Mouse (Mus musculus) myocyte (in vitro differentiated cells): ENCODE measurements at regions not wholly inside any gene's neighbourhood (a gene's known extent, or its start where the extent isn't known, plus 50 kb on each side); places are given as distances from the start of the nearest gene placed in this dataset.
A peak's percentile ranks its signal among the peaks of the same experiment; 100 is the strongest.

ENCODE experiments used
- H3K27me3 ChIP-seq: one replicate; pipeline ENCODE4 v1.6.1; 2011; ENCODE audit not compliant: control insufficient read depth, insufficient read depth, insufficient read length
- H3K36me3 ChIP-seq: one replicate; pipeline ENCODE4 v1.6.1; 2011; ENCODE audit not compliant: control insufficient read depth, insufficient read depth
- H3K4me2 ChIP-seq: one replicate; pipeline ENCODE4 v1.6.1; 2011; ENCODE audit warnings: low read depth, control low read depth
- H3K4me3 ChIP-seq: one replicate; pipeline ENCODE4 v1.5.1; 2011; ENCODE audit warnings: mild to moderate bottlenecking, control low read depth, moderate library complexity
- H3K79me2 ChIP-seq: one replicate; pipeline ENCODE4 v1.6.1; 2011; ENCODE audit not compliant: control insufficient read depth, insufficient read depth
- H3ac ChIP-seq: one replicate; pipeline ENCODE4 v1.6.1; 2011; ENCODE audit not compliant: control insufficient read depth, insufficient read length
- CEBPB ChIP-seq: IDR thresholded peaks from 2 replicates; pipeline ENCODE4 v1.6.1; 2011; ENCODE audit warnings: mild to moderate bottlenecking, moderate library complexity; ENCODE audit not compliant: poor library complexity, insufficient read depth, severe bottlenecking
- E2F4 ChIP-seq: IDR thresholded peaks from one replicate; pipeline ENCODE4 v1.6.1; 2011; ENCODE audit warnings: mild to moderate bottlenecking, control low read depth, moderate library complexity; ENCODE audit not compliant: insufficient read depth
- MAX ChIP-seq: IDR thresholded peaks from one replicate; pipeline ENCODE4 v1.6.1; 2011; ENCODE audit warnings: low read depth, mild to moderate bottlenecking, control low read depth
- MYOD1 ChIP-seq, 3 experiments: IDR thresholded peaks; one replicate each; pipeline ENCODE4 v1.6.1; 2011; ENCODE audit warnings: control low read depth in 2 of 3, low read depth in 2 of 3, mild to moderate bottlenecking in 2 of 3, moderate library complexity in 1 of 3; ENCODE audit not compliant: insufficient read length in 2 of 3, control insufficient read depth in 1 of 3
- MYOG ChIP-seq, 3 experiments: IDR thresholded peaks; one replicate each; pipeline ENCODE4 v1.6.1; 2011; ENCODE audit warnings: control low read depth in 2 of 3, low read depth in 2 of 3, mild to moderate bottlenecking in 2 of 3; ENCODE audit not compliant: insufficient read length in 2 of 3, control insufficient read depth in 1 of 3, insufficient read depth in 1 of 3
- POLR2A ChIP-seq: IDR thresholded peaks from one replicate; pipeline ENCODE4 v1.6.1; 2011; ENCODE audit warnings: low read depth, mild to moderate bottlenecking, control low read depth, moderate library complexity; ENCODE audit not compliant: insufficient read length
- POLR2AphosphoS2 ChIP-seq: IDR thresholded peaks from one replicate; pipeline ENCODE4 v1.6.1; 2011; ENCODE audit warnings: low read depth, control low read depth; ENCODE audit not compliant: insufficient read length
- REST ChIP-seq: IDR thresholded peaks from one replicate; pipeline ENCODE4 v1.6.1; 2011; ENCODE audit warnings: mild to moderate bottlenecking, control low read depth, moderate library complexity; ENCODE audit not compliant: insufficient read depth, insufficient read length
- SRF ChIP-seq: IDR thresholded peaks from one replicate; pipeline ENCODE4 v1.6.1; 2011; ENCODE audit warnings: low read depth; ENCODE audit not compliant: control insufficient read depth, insufficient read length
- TCF12 ChIP-seq: IDR thresholded peaks from one replicate; pipeline ENCODE4 v1.6.1; 2011; ENCODE audit warnings: mild to moderate bottlenecking, control low read depth; ENCODE audit not compliant: poor library complexity, insufficient read depth, severe bottlenecking
- TCF3 ChIP-seq: IDR thresholded peaks from one replicate; pipeline ENCODE4 v1.6.1; 2011; ENCODE audit warnings: low read depth, control low read depth; ENCODE audit not compliant: insufficient read length
- USF1 ChIP-seq: IDR thresholded peaks from one replicate; pipeline ENCODE4 v1.6.1; 2011; ENCODE audit warnings: low read depth, mild to moderate bottlenecking, control low read depth, moderate library complexity

GRCm38 (mm10) chr3:42211420-42211819, 469.0 kb downstream of the D3Ertd751e start:
- Histone ChIP-seq H3ac (no peak overlapping the region), H3K36me3 (no peaks in the 10 kb centered on the region), H3K4me3 (no peak overlapping the region), H3K27me3 (no peaks in the 10 kb centered on the region), H3K4me2 (no peak overlapping the region), H3K79me2 (no peaks in the 10 kb centered on the region)
- TF ChIP-seq POLR2A (no peak), REST (no peak)

DNA sequence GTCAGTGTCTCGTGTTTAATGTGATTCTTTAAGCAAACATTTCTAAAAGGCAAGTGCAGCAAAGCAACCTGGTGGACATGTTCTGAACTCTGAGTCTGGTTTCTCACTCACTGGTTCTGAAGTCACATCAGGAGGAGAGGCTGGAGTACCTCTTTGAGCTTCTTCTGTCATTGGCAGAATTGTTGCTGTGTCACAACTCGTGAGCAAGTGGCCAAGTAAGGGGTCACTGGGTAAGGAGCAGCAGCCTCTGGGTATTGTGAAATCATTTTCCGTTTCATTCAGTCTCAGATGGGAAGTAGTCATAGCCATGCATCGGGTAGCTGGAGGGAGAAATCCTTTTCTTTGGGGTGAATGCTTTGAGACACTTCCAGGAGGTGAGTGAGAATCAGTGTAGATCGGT, 470.0 kb downstream of the D3Ertd751e start:
- Histone ChIP-seq H3K27me3 (no peaks in the 10 kb centered on the region), H3K4me3 (no peak overlapping the region), H3K36me3 (no peaks in the 10 kb centered on the region), H3K79me2 (no peaks in the 10 kb centered on the region), H3K4me2 (no peak overlapping the region), H3ac (no peak overlapping the region)
- TF ChIP-seq MAX = no peak
- TF ChIP-seq SRF = no peak
- TF ChIP-seq TCF3 = no peak
- TF ChIP-seq TCF12 = no peak
- no peak for TF ChIP-seq USF1
- TF ChIP-seq E2F4 = no peak
- TF ChIP-seq REST = no peak
- TF ChIP-seq MYOG (IDR thresholded peaks at IDR 0.05; ENCODE audit: control insufficient read depth in 1 of 3, insufficient read depth in 1 of 3, insufficient read length in 2 of 3, low read depth in 2 of 3) = no peak
- no peak for TF ChIP-seq POLR2AphosphoS2
- no peak for TF ChIP-seq CEBPB

GRCm38 (mm10) chr3:42213163-42213562, 470.8 kb downstream of the D3Ertd751e start:
- no peak overlapping the region for H3ac ChIP-seq

GRCm38 (mm10) chr3:42214624-42215276, 472.3 kb downstream of the D3Ertd751e start:
- no peak overlapping the region for H3ac ChIP-seq
- no peaks in the 10 kb centered on the region for H3K79me2 ChIP-seq
- H3K4me3 ChIP-seq = no peak overlapping the region
- no peak overlapping the region for H3K4me2 ChIP-seq
- H3K36me3 ChIP-seq = no peaks in the 10 kb centered on the region
- peak; percentile 17 for TF ChIP-seq USF1
- TF ChIP-seq TCF12 = no peak
- no peak for TF ChIP-seq POLR2AphosphoS2
- no peak for TF ChIP-seq CEBPB
- H3K27me3 ChIP-seq = no peaks in the 10 kb centered on the region

More at GRCm38 (mm10) chr3:42213163-42213562, 470.8 kb downstream of the D3Ertd751e start:
- no peak overlapping the region for H3K4me2 ChIP-seq
- no peaks in the 10 kb centered on the region for H3K36me3 ChIP-seq
- no peaks in the 10 kb centered on the region for H3K27me3 ChIP-seq
- H3K79me2 ChIP-seq = no peaks in the 10 kb centered on the region
- no peak overlapping the region for H3K4me3 ChIP-seq
- TF ChIP-seq TCF12 (no peak), MAX (no peak), MYOD1 (IDR thresholded peaks at IDR 0.05; ENCODE audit: control insufficient read depth in 1 of 3, insufficient read length in 2 of 3, low read depth in 2 of 3) (no peak), SRF (no peak), E2F4 (no peak), CEBPB (no peak), MYOG (IDR thresholded peaks at IDR 0.05; ENCODE audit: control insufficient read depth in 1 of 3, insufficient read depth in 1 of 3, insufficient read length in 2 of 3, low read depth in 2 of 3) (no peak), TCF3 (no peak), POLR2AphosphoS2 (no peak), REST (no peak), USF1 (no peak)

DNA sequence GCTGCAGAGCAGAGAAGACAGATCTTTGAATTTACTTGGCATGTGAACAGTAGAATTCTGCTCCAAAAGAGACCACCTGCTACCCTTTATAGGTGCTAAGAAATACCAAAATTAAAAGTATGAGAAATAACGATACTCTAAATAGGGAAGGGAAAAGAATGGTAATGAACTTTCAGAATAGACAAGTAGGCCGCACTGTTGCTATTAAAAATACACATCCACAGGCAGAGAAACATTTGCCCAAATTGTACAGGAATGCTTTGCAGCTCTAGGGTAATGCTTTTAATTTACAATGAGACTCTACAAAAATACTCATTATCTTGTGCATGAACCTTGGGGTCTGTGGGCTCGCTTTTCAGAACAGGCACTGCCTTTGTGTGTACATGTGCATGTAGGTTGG, 476.3 kb downstream of the D3Ertd751e start:
- TF ChIP-seq MAX (no peak), MYOD1 (IDR thresholded peaks at IDR 0.05; ENCODE audit: control insufficient read depth in 1 of 3, insufficient read length in 2 of 3, low read depth in 2 of 3) (no peak), USF1 (no peak), TCF3 (no peak), SRF (no peak), MYOG (IDR thresholded peaks at IDR 0.05; ENCODE audit: control insufficient read depth in 1 of 3, insufficient read depth in 1 of 3, insufficient read length in 2 of 3, low read depth in 2 of 3) (no peak), CEBPB (no peak), POLR2AphosphoS2 (no peak)
- no peak overlapping the region for H3K4me3 ChIP-seq
- H3K4me2 ChIP-seq = no peak overlapping the region
- no peaks in the 10 kb centered on the region for H3K79me2 ChIP-seq
- H3K27me3 ChIP-seq = no peaks in the 10 kb centered on the region
- no peak overlapping the region for H3ac ChIP-seq
- H3K36me3 ChIP-seq = no peaks in the 10 kb centered on the region
